Mouse (Mus musculus): ENCODE data around the gene Muc20.
A peak's percentile ranks its signal among the peaks of the same experiment; 100 is the strongest.

The Muc20 gene

DNA sequence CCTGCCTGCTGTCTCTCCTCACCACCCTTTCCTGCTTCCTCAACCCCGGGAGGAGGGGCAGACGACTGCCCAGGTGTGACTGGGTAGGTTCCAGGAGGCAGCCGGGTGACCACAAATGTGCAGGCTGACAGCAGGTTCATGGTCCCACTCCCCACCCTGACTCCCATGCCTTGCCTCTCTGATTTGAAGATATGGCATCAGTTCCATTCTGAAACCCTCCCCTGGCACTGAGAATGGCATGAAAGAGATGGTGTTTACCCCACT, at the start of gene Muc20:
TSS of gene Muc20 (minus strand) at position 10 of the 264 bp plus-strand sequence.
- DNase-seq = peak; percentile 31 to 44

GRCm38 (mm10) chr16:32831501-32831900, 34.3 kb upstream of the Muc20 start:
- DNase-seq = no peak

GRCm38 (mm10) chr16:32829104-32829503, 31.9 kb upstream of the Muc20 start:
- DNase-seq = no peak

DNA sequence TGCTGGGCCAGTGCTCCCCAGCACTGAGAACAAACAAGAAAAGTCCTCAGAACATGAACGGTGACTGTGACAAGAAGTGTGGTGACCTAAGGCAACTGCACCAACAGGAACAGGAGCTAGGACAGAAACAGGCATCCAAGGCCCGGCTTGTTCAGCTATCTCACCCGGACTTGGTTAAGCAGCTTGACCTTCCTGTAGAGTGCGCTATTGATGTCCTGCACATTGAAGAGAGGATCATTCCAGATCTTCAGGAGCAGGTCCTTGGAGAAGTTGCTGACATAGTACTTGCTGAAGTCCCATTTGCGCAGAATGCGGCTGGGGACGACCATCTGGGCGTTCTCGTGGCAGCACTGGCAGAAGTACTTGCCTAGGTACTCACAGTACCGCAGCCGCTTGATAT, 29.3 kb upstream of the Muc20 start:
- DNase-seq = peak in 1 of 2 experiments; percentile 13

GRCm38 (mm10) chr16:32825380-32825779, 28.1 kb upstream of the Muc20 start:
- peak in 1 of 2 experiments; percentile 39 for DNase-seq

GRCm38 (mm10) chr16:32824061-32824460, 26.8 kb upstream of the Muc20 start:
- DNase-seq = no peak

DNA sequence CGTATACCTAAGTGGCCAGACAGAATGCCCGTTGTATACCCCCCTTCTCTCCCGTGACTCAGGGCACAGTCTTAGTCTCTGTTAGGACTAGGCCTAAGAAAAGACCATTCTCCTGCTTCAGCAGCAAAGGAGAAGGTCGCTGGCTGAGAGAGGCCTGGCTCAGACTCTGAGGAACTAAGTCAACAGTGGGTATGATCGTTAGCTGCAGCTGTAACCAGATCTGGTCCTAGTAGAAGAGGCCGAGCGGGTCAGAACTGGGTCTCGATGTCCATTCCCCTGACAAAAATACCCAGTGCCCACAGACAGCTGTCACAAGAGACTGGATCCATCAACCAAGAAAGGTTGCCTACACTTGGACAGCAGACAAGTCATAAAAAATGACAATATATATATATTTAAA, 26.3 kb upstream of the Muc20 start:
- DNase-seq = no peak

- no peak for DNase-seq
These were observed 25.6 kb upstream of the Muc20 start for GRCm38 (mm10) chr16:32822881-32823280.

DNA sequence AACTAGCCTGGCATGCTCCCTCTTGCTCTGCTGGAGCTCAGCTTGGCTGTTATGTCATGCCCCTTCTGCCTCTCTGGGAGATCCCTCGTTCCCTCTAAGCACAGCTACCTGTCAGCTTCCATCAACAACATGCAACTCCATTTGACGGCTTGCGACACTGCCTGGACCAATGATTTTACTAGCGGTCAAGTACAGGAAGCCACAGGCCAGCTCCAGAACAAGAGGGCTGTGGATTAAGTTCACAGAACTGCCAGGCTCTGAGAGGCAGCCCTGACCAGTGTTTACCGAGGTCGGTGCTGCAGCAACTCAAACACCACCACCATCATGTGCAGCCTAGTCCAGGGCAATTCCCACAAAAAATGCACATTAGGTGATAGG, 25.2 kb upstream of the Muc20 start:
- no peak for DNase-seq

DNA sequence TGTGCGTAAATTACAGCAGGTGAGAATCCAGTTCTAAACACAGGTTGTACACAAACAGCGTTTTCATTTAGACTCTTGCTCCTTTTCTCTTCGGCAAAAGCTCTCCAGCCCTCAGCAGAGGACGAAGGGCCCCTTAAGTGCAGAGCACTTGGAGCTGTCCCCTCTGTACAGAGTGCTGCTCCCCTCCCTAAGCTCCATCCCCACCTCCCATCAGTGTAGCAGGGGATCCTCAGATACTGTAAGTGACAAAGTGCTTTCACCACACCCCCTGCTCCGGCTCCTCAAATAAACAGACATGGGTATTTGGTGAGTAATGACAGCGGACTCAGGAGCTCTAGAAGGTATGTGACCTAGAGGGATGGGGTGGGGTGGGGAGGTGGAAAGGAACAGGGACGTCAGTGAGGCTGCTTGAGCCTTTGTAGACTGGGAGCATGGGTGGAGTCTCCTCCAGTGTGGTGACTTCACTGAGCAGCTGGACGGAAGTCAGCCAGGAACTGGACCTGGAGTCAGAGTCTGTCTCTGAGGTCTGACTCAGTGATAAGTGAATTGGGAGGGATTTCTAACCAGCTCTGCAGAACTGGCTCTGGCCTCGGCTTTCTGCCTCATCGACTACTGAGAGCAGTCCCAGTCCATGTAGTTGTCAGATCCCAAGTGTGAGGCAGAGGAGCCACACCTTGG, 24.7 kb upstream of the Muc20 start:
- DNase-seq = peak in 1 of 2 experiments; percentile 40

GRCm38 (mm10) chr16:32818441-32818840, 21.2 kb upstream of the Muc20 start:
- no peak for DNase-seq

DNA sequence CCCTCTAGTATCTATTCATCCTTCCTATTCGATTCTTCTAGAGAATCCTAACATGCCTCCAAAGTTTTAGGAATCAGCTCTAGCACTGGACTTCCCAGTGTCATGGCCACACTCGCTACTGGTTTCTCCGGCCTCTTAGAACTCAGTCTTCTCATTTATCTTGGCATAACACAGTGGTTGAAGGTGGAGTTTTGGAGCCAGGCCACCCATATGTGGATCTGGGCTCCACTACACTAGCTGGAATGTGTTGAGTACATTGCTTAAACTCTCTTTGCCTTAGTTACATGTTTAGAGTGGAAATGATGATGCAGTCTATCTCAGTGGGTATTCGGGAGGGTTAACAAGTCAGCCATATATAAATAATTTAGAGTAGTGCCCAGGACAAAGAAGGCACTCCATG, 20.8 kb upstream of the Muc20 start:
- DNase-seq = no peak

GRCm38 (mm10) chr16:32815160-32815605, 17.9 kb upstream of the Muc20 start:
- DNase-seq = peak; percentile 65 to 83

GRCm38 (mm10) chr16:32814539-32814938, 17.3 kb upstream of the Muc20 start:
- DNase-seq = peak; percentile 69 to 76

- no peak for DNase-seq
These were observed 16.5 kb upstream of the Muc20 start for GRCm38 (mm10) chr16:32813771-32814170.

DNA sequence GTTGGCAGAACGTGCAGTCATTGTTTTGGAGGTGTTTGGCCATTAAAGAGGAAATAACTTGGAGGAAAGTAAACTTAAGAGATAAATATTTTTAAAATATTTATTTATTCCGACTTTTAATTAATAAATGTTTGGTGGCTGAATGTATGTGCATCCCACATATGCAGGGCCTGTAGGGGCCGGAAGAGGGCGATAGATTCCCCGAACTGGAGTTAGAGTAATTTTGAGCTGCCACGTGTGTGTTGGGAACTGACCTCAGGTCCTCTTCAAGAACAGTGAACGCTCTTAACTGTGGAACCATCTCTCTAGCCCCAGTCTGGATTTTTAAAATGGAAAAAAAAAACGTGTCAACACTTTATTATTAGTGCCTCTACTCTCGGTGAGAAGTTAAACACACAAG, 16.1 kb upstream of the Muc20 start:
- DNase-seq = peak; percentile 29 to 52

DNA sequence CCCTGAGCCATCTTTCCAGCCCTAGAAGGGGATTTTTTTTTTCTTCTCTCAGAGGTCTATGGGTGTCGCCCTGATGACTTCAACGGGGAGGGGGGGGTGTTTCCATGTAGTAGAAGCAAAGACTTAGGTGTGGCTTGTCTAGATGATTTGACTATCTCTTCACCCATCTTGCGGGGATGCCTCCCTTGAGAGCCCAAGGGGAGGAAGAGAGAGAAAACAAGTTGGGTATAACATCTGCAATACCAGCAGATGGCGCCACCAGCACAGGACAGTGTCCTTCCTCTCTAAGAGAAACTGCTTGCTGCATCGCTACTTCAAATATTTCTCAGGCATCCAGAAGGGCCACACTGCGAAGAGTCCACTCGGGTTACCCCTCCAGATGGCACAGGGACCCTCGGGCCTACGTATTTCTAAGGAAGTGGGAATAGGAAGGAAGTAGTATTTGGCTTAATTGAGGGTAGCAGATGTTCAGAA, 15.7 kb upstream of the Muc20 start:
- DNase-seq = peak; percentile 94 to 95

DNA sequence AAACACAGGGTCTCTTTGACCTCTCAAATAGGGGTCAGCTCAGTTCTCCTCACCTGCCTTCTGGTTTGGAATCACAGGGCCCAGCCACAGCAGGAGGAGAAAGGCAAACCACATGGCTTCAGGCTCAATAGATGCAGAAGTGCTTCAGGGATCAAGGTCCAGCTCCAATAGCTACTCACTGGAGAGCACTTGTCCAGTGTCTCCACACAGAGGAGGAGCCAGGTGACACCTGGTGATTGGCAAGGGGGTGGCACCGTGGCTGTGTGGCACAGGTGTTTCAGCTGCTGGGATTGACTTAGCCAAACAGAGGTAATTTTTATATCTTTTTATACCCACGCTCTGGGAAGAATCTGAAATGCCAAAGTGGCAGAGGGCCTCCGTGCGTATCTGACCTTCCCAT, 13.1 kb upstream of the Muc20 start, which contains the start of gene Smbd1:
TSS of gene Smbd1 (minus strand) at position 157 of the 400 bp plus-strand sequence.
- DNase-seq = no peak

DNA sequence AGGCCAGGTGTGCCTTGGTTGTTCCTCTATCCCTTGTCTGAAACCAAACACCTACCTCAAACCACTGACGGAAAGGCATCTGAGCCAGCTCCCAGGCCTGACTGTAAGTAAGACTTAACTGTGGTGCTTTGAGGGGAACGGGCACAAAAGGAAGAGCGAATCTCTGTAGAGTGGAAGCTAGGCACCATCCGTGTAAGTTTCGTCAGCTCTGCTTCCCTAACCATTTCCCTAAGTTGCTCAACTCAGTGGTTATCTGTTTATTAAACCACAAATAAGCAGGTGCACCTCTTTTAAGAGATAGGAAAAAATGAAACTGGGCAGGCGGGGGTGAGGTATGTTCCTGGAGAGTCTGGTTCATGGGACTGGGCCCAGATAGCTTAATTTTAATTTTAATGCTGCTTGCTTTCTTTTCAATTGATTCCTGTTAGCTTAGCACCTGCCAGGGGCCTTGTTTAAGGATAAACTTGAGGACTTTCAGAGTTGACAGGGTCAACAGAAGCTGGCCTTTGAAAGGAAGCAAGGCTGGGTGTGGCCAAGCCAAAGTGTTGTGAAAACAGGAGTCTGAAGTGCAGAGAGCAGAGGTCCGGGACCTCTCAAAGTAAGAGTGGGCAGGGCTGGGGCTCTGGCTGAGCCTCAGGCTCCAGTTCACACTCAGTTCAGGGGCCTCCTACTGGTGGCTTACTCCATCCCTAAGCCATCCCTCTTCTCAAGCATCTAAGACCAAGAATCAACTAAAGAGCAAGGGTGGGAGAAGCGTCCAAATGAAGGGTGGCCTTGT, 10.4 kb upstream of the Muc20 start:
- peak in 1 of 2 experiments; percentile 36 for DNase-seq

- DNase-seq = peak; percentile 27 to 49
These were observed 7.9 kb upstream of the Muc20 start for GRCm38 (mm10) chr16:32805151-32805550.

GRCm38 (mm10) chr16:32803901-32804300, 6.7 kb upstream of the Muc20 start:
- no peak for DNase-seq

DNA sequence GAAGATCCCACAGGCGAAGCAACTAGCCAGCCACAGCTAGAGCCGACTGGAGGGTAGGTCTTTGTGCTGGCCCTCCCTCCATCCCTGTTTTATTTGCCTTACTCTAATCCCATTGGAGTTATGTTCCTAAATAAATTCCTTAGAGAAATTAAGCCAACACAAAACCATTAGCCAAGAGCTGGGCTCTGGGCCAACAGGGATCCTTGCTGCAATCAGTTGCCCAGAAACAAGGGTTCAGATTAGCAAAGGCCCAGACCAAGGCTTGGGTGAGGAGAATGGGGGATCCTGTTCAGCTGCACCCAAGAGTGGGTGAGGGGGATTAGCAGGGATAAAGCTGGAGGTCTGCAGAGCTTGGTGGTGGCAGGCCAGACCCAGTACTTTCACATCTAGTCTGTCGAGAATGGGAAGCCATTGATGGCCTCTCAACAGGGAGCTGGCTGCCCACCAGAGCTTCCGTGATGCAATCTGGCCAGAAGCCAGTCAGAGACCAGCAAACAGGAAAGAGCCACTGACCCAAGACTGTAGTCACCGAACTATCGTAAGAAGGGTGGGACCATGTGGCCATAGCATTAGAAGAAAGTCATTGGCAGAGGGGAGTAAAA, 6.1 kb upstream of the Muc20 start:
- peak; percentile 63 to 76 for DNase-seq

- peak in 1 of 2 experiments; percentile 13 for DNase-seq
These were observed 384 bp downstream of the Muc20 start for GRCm38 (mm10) chr16:32796676-32797425.

Measured in kidney, postnatal 4 days (tissue).